Mouse (Mus musculus): ENCODE measurements around the gene Slc37a1. TPM values are rescaled to one million over a fixed set of nuclear protein-coding genes. Genes with fewer than 3 reads are reported as not detected.

Slc37a1 gene
- polyA plus RNA-seq, 1 experiment from 2014 or later = 2.4 TPM

Other genes starting within 250 kb of the Slc37a1 start
- 10.4 and 10.8 TPM in 2 replicates for gene Abcg1, start 229.1 kb upstream of the Slc37a1 start, polyA plus RNA-seq (2015; fragmentation: Nextera tagmentation; extraction: Ambion mirVana)
- 144 and 179 TPM in 2 replicates for gene Tff3, start 157.1 kb upstream of the Slc37a1 start, polyA plus RNA-seq (2015; fragmentation: Nextera tagmentation; extraction: Ambion mirVana)
- 0.37 TPM in 1 of 2 replicates, not detected in the other for gene Tff2, start 142.5 kb upstream of the Slc37a1 start, polyA plus RNA-seq (2015; fragmentation: Nextera tagmentation; extraction: Ambion mirVana)
- 0.50 TPM in 1 of 2 replicates, not detected in the other for gene Tff1, start 121.5 kb upstream of the Slc37a1 start, polyA plus RNA-seq (2015; fragmentation: Nextera tagmentation; extraction: Ambion mirVana)
- 0.47 and 0.51 TPM in 2 replicates for gene Tmprss3, start 87.8 kb upstream of the Slc37a1 start, polyA plus RNA-seq (2015; fragmentation: Nextera tagmentation; extraction: Ambion mirVana)
- 6.3 and 8.2 TPM in 2 replicates for gene Ubash3a, start 78.9 kb upstream of the Slc37a1 start, polyA plus RNA-seq (2015; fragmentation: Nextera tagmentation; extraction: Ambion mirVana)
- gene Rsph1, start 9.4 kb upstream of the Slc37a1 start, polyA plus RNA-seq (2015; fragmentation: Nextera tagmentation; extraction: Ambion mirVana) = 0.19 and 0.20 TPM in 2 replicates
- 3.0 and 4.0 TPM in 2 replicates for gene Pde9a, start 99.4 kb downstream of the Slc37a1 start, polyA plus RNA-seq (2015; fragmentation: Nextera tagmentation; extraction: Ambion mirVana)
- 15.8 and 16.4 TPM in 2 replicates for gene Wdr4, start 233.2 kb downstream of the Slc37a1 start, polyA plus RNA-seq (2015; fragmentation: Nextera tagmentation; extraction: Ambion mirVana)
- gene Ndufv3, start 233.3 kb downstream of the Slc37a1 start, polyA plus RNA-seq (2015; fragmentation: Nextera tagmentation; extraction: Ambion mirVana) = 169 and 174 TPM in 2 replicates